Mouse (Mus musculus) heart, adult 8-10 months (tissue): Measurements from ENCODE around the gene Hgd. TPM values are rescaled to one million over a fixed set of nuclear protein-coding genes. Genes with fewer than 3 reads are reported as not detected.

Experiments used
- DNase-seq: peaks from one replicate; pipeline ENCODE4 v3.0.0; 2022; ENCODE audit warnings: low spot score
- total RNA-seq, 4 experiments: library from RNA; stranded (reverse); gene quantifications; 2 replicates each; pipeline ENCODE4 v1.2.4; 2022

Hgd gene
- total RNA-seq, 4 experiments from 2014 or later, result not detected

DNA sequence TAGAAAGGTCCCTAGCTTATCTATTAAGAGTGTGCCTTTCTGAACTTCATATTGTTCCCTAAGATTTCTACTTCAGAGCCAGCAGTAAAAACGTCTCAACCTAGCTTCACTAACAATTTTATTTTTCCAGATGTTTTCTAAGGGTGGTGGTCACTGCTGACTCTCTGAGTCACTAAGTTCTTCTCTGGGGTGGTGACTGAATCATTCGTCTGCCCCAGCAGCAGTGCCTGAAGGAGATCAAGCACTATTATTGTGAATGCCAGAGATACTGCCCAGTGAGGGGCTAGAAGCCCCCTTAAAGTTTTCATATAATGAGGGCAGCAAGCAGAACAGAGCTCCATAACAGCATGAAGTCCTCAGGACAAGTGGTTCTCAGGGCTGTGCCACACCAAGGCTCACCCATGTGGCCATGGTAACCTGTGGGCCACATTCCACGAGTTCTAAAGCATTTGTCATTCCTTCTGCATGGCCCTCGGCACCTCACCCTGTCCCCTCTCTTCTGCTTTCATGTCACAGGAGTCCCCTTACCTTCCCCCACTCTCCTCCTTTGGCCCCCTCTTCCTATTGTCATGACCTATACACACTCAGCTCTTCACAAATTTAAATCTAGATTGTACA is 90.8 kb downstream of the Hgd start:
- DNase-seq, result no peak

DNA sequence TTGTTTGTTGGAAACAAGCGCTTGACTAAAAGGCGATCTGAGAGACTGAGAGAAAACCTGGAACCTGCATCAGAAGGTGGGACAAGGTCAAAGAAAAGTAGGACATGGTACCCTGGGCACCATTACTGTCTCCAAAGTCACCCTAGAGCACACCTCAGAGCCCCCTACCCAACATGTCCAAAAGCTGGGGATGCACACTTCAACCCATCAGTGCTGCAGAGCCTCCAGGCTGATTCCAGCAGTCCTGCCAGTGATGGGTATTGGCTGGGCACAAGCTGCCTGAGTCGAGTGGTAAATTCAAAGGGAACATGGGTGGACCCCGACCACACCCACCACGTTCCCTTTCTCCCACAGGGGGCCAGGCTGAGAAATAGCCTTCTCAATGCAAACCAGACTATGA is 95.4 kb downstream of the Hgd start:
- DNase-seq, result no peak

DNA sequence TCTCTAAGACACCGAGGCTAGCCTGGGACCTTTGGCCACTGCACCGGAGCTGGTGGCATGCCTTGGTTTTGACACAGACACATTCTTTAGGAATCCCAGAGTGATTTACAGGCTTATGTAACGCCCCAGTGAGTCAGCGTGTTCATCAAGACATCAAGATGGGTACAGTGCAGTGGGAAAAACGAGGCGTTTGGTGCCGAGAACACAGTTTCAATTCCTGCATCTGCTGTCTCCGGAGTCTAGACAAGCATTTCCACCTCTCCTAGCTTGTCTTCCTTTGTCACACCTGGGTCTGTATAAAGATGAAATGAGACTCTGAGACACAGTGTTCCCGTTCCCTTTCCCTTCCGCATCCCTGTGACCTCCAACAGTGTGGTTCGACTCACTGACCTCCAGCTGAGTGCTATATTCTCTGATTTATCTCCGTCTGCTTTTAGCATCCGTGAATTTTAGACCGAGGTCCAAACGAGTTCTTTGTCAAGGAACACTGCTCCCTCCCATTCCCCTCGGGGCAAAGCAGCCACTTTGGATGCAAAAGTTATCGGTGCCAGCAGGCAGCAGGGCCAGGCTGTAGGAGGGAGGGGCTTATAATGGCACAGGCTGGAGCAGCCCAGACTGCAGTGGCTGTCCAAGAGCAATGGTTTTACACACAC is 96.2 kb downstream of the Hgd start:
- no peak for DNase-seq

DNA sequence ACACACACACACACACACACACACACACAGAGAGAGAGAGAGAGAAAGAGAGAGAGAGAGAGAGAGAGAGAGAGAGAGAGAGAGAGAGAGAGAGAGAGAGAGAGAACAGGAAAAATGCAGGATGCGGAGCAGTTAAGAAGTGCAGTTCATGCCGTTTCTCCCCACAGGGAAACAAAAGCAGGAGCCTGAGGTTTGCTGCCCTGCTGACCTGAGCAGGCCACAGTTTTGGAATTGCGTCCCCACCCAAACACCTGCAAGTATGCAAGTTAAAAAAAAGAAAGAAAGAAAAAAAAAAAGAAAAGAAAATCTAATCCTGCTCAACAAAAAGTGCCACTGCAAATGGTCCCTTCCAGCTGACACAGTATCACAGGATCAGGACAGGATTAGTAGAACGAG is 96.7 kb downstream of the Hgd start:
- no peak for DNase-seq

DNA sequence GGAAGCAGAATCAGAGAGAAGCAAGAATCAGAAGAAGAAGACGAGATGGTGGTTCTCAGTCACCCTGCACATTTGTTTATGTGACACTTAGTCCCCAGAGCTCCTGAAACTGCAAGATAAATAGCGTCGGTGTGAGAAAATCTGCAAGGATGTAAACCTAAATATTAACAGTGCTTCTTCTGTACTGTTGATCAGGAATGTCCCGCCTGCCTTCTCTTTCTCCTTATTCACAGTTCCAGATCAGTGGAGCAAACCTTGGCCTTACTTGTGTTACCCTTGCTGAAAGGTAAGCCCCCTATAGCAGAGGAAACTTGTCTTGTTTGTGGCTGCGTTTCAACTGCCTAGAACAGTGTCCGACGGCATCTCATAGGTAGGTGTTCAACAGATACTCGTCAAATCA is 97.6 kb downstream of the Hgd start:
- no peak for DNase-seq

DNA sequence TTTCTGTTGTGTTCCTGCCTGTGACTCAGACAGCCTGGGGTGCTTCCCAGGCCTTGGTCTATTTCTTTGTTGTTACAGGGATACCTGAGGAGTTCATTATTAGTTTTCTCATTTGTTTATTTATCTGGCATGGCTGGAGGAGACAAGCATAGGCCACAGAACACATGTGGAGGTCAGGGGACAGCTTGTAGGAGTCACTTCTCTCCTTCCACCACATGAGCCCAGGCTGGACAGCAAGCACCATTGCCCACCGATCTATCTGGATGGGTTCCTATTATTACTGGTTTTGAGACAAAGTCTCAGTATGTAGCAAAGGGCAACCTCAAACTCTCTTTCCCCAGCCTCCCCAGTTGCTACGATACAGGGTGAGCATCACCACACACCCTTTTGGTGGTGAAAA is 100.3 kb downstream of the Hgd start:
- DNase-seq, result no peak

DNA sequence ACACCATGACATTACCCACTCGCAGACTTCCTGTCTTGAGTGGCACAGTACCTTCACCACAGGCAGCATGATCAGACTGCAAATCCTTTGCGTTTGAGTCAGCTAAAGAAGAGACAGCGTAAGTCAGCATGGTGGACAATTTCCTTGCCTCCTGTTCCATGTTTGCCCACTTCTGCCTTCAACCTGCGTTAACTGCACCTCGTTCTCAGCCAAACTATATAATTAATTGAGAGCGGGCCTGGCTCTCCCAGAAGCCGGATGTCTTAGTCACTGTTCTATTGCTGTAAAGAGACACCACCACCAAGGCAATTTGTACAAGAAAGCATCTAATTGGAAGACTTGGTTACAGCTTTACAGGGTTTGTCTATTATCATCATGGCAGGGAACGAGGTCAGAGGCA is 100.9 kb downstream of the Hgd start:
- no peak for DNase-seq

Other genes starting within 250 kb of the Hgd start
- gene Stxbp5l, start 195.2 kb upstream of the Hgd start, total RNA-seq, result under 1 TPM in 2 of 4 experiments, not detected in 2; 0.06 to 0.13 TPM
- gene Gtf2e1, start 40.4 kb upstream of the Hgd start, total RNA-seq, result 1 to 10 TPM; 6.9 to 8.3 (median 7.1) TPM
- gene Rabl3, start 40.3 kb upstream of the Hgd start, total RNA-seq, result 1 to 10 TPM; 5.2 to 9.6 (median 7.8) TPM
- gene Ndufb4, start 74.3 kb downstream of the Hgd start, total RNA-seq, result 100 to 1,000 TPM; 162 to 263 (median 197) TPM
- 10 to 100 TPM; 36.4 to 46.9 (median 43.4) TPM for gene Fstl1, start 196.7 kb downstream of the Hgd start, total RNA-seq